Mouse (Mus musculus): Measurements from ENCODE around the gene Rmnd1. TPM values are rescaled to one million over a fixed set of nuclear protein-coding genes. Genes with fewer than 3 reads are reported as not detected.

The Rmnd1 gene
- polyA plus RNA-seq (2014; fragmentation: Nextera tagmentation; extraction: Ambion mirVana): 47.0 and 55.8 TPM in 2 replicates

- H3K36me3 ChIP-seq (ENCODE audit: control insufficient read depth, insufficient read depth, low read length): 0 out of 2 replicates have a peak, but pooled peaks cover 10% of the 10 kb centered on the region
- peak; percentile 95 for ATAC-seq
Observed at GRCm38 (mm10) chr10:4432123-4432931, at the start of gene Rmnd1, which contains the start of gene Armt1. Rmnd1 (minus strand) TSS chr10:4432388. Armt1 (plus strand) TSS chr10:4432467.

GRCm38 (mm10) chr10:4481695-4482094, 49.5 kb upstream of the Rmnd1 start:
- WGBS: 88% methylated on average over 8 of the region's 8 CpGs
- Histone ChIP-seq H3K4me3 (ENCODE audit: low read depth, low read length) (no peak overlapping the region), H3K36me3 (ENCODE audit: control insufficient read depth, insufficient read depth, low read length) (no peaks in the 10 kb centered on the region), H3K9ac (ENCODE audit: low read length) (no peak overlapping the region), H3K27me3 (replicated peaks; ENCODE audit: control insufficient read depth, insufficient read depth, low read length) (no peaks in the 10 kb centered on the region), H3K4me2 (ENCODE audit: low read length) (no peak overlapping the region), H3K9me3 (replicated peaks; ENCODE audit: control insufficient read depth, low read length) (no peaks in the 10 kb centered on the region), H3K27ac (ENCODE audit: low read depth, low read length) (no peak overlapping the region), H3K4me1 (ENCODE audit: control insufficient read depth, insufficient read depth, low read length) (no peaks in the 10 kb centered on the region)
- ATAC-seq (no peak), DNase-seq (ENCODE audit: low spot score) (no peak)

More at GRCm38 (mm10) chr10:4432123-4432931, at the start of gene Rmnd1, which contains the start of gene Armt1:
- DNase-seq (ENCODE audit: low spot score): peak; percentile 97
- H3K4me3 ChIP-seq (ENCODE audit: low read depth, low read length): peak within 1 kb of the TSS; percentile 65
- peak within 1 kb of the TSS; percentile 66 for H3K4me2 ChIP-seq (ENCODE audit: low read length)
- H3K9me3 ChIP-seq (replicated peaks; ENCODE audit: control insufficient read depth, low read length): no peaks in the 10 kb centered on the region
- H3K27me3 ChIP-seq (replicated peaks; ENCODE audit: control insufficient read depth, insufficient read depth, low read length): no peaks in the 10 kb centered on the region
- WGBS: under 1% methylated on average over 70 of the region's 75 CpGs
- peak within 1 kb of the TSS; percentile 80 for H3K9ac ChIP-seq (ENCODE audit: low read length)
- H3K27ac ChIP-seq (ENCODE audit: low read depth, low read length): peak within 1 kb of the TSS; percentile 77
- H3K4me1 ChIP-seq (ENCODE audit: control insufficient read depth, insufficient read depth, low read length): peaks cover 13% of the 10 kb centered on the region

- 83% methylated on average over 3 of the region's 3 CpGs for whole genome bisulfite sequencing
- Histone ChIP-seq H3K27ac (ENCODE audit: low read depth, low read length) (no peak overlapping the region), H3K36me3 (ENCODE audit: control insufficient read depth, insufficient read depth, low read length) (no peaks in the 10 kb centered on the region), H3K9me3 (replicated peaks; ENCODE audit: control insufficient read depth, low read length) (no peaks in the 10 kb centered on the region), H3K4me3 (ENCODE audit: low read depth, low read length) (no peak overlapping the region), H3K4me1 (ENCODE audit: control insufficient read depth, insufficient read depth, low read length) (no peaks in the 10 kb centered on the region), H3K27me3 (replicated peaks; ENCODE audit: control insufficient read depth, insufficient read depth, low read length) (no peaks in the 10 kb centered on the region), H3K4me2 (ENCODE audit: low read length) (no peak overlapping the region), H3K9ac (ENCODE audit: low read length) (no peak overlapping the region)
- no peak for DNase-seq (ENCODE audit: low spot score)
- ATAC-seq: no peak
Observed at GRCm38 (mm10) chr10:4480929-4481328, 48.7 kb upstream of the Rmnd1 start.

- H3K9ac ChIP-seq (ENCODE audit: low read length): no peak overlapping the region
- 93% methylated on average over 5 of the region's 5 CpGs for WGBS
- no peak overlapping the region for H3K4me2 ChIP-seq (ENCODE audit: low read length)
- no peak overlapping the region for H3K27ac ChIP-seq (ENCODE audit: low read depth, low read length)
- H3K27me3 ChIP-seq (replicated peaks; ENCODE audit: control insufficient read depth, insufficient read depth, low read length): no peaks in the 10 kb centered on the region
- no peaks in the 10 kb centered on the region for H3K36me3 ChIP-seq (ENCODE audit: control insufficient read depth, insufficient read depth, low read length)
- DNase-seq (ENCODE audit: low spot score): no peak
- no peak overlapping the region for H3K4me3 ChIP-seq (ENCODE audit: low read depth, low read length)
- no peak for ATAC-seq
- no peaks in the 10 kb centered on the region for H3K9me3 ChIP-seq (replicated peaks; ENCODE audit: control insufficient read depth, low read length)
- H3K4me1 ChIP-seq (ENCODE audit: control insufficient read depth, insufficient read depth, low read length): no peaks in the 10 kb centered on the region
Observed at GRCm38 (mm10) chr10:4476604-4477003, 44.4 kb upstream of the Rmnd1 start.

GRCm38 (mm10) chr10:4475431-4475830, 43.2 kb upstream of the Rmnd1 start:
- WGBS: 69% methylated on average over 3 of the region's 3 CpGs

GRCm38 (mm10) chr10:4473591-4473993, 41.4 kb upstream of the Rmnd1 start:
- WGBS: 94% methylated on average over 11 of the region's 11 CpGs
- Histone ChIP-seq H3K9ac (ENCODE audit: low read length) (no peak overlapping the region), H3K36me3 (ENCODE audit: control insufficient read depth, insufficient read depth, low read length) (no peaks in the 10 kb centered on the region), H3K9me3 (replicated peaks; ENCODE audit: control insufficient read depth, low read length) (no peaks in the 10 kb centered on the region), H3K4me3 (ENCODE audit: low read depth, low read length) (no peak overlapping the region), H3K4me2 (ENCODE audit: low read length) (no peak overlapping the region), H3K27ac (ENCODE audit: low read depth, low read length) (no peak overlapping the region), H3K4me1 (ENCODE audit: control insufficient read depth, insufficient read depth, low read length) (no peaks in the 10 kb centered on the region), H3K27me3 (replicated peaks; ENCODE audit: control insufficient read depth, insufficient read depth, low read length) (no peaks in the 10 kb centered on the region)
- DNase-seq (ENCODE audit: low spot score): no peak
- ATAC-seq: no peak

More at GRCm38 (mm10) chr10:4475431-4475830, 43.2 kb upstream of the Rmnd1 start:
- no peaks in the 10 kb centered on the region for H3K27me3 ChIP-seq (replicated peaks; ENCODE audit: control insufficient read depth, insufficient read depth, low read length)
- H3K9ac ChIP-seq (ENCODE audit: low read length): no peak overlapping the region
- H3K4me3 ChIP-seq (ENCODE audit: low read depth, low read length): no peak overlapping the region
- H3K4me2 ChIP-seq (ENCODE audit: low read length): no peak overlapping the region
- H3K4me1 ChIP-seq (ENCODE audit: control insufficient read depth, insufficient read depth, low read length): no peaks in the 10 kb centered on the region
- H3K27ac ChIP-seq (ENCODE audit: low read depth, low read length): no peak overlapping the region
- H3K36me3 ChIP-seq (ENCODE audit: control insufficient read depth, insufficient read depth, low read length): no peaks in the 10 kb centered on the region
- ATAC-seq: no peak
- DNase-seq (ENCODE audit: low spot score): no peak
- H3K9me3 ChIP-seq (replicated peaks; ENCODE audit: control insufficient read depth, low read length): no peaks in the 10 kb centered on the region

GRCm38 (mm10) chr10:4469406-4469805, 37.2 kb upstream of the Rmnd1 start:
- H3K4me3 ChIP-seq (ENCODE audit: low read depth, low read length): no peak overlapping the region
- no peak for DNase-seq (ENCODE audit: low spot score)
- WGBS: 84% methylated on average over 3 of the region's 3 CpGs
- H3K9me3 ChIP-seq (replicated peaks; ENCODE audit: control insufficient read depth, low read length): no peaks in the 10 kb centered on the region
- no peaks in the 10 kb centered on the region for H3K27me3 ChIP-seq (replicated peaks; ENCODE audit: control insufficient read depth, insufficient read depth, low read length)
- no peaks in the 10 kb centered on the region for H3K36me3 ChIP-seq (ENCODE audit: control insufficient read depth, insufficient read depth, low read length)
- ATAC-seq: no peak
- no peak overlapping the region for H3K27ac ChIP-seq (ENCODE audit: low read depth, low read length)
- H3K9ac ChIP-seq (ENCODE audit: low read length): no peak overlapping the region
- no peak overlapping the region for H3K4me2 ChIP-seq (ENCODE audit: low read length)
- no peaks in the 10 kb centered on the region for H3K4me1 ChIP-seq (ENCODE audit: control insufficient read depth, insufficient read depth, low read length)

GRCm38 (mm10) chr10:4465799-4466198, 33.6 kb upstream of the Rmnd1 start:
- H3K4me1 ChIP-seq (ENCODE audit: control insufficient read depth, insufficient read depth, low read length): no peaks in the 10 kb centered on the region
- H3K27ac ChIP-seq (ENCODE audit: low read depth, low read length): no peak overlapping the region
- H3K9ac ChIP-seq (ENCODE audit: low read length): no peak overlapping the region
- H3K4me3 ChIP-seq (ENCODE audit: low read depth, low read length): no peak overlapping the region
- H3K4me2 ChIP-seq (ENCODE audit: low read length): no peak overlapping the region
- no peaks in the 10 kb centered on the region for H3K27me3 ChIP-seq (replicated peaks; ENCODE audit: control insufficient read depth, insufficient read depth, low read length)
- ATAC-seq: no peak
- no peaks in the 10 kb centered on the region for H3K9me3 ChIP-seq (replicated peaks; ENCODE audit: control insufficient read depth, low read length)
- H3K36me3 ChIP-seq (ENCODE audit: control insufficient read depth, insufficient read depth, low read length): no peaks in the 10 kb centered on the region
- WGBS: 81% methylated on average over 7 of the region's 7 CpGs
- no peak for DNase-seq (ENCODE audit: low spot score)

GRCm38 (mm10) chr10:4460201-4460600, 28.0 kb upstream of the Rmnd1 start:
- Histone ChIP-seq H3K27me3 (replicated peaks; ENCODE audit: control insufficient read depth, insufficient read depth, low read length) (no peaks in the 10 kb centered on the region), H3K9me3 (replicated peaks; ENCODE audit: control insufficient read depth, low read length) (no peaks in the 10 kb centered on the region), H3K36me3 (ENCODE audit: control insufficient read depth, insufficient read depth, low read length) (peaks cover 10% of the 10 kb centered on the region), H3K27ac (ENCODE audit: low read depth, low read length) (no peak overlapping the region), H3K9ac (ENCODE audit: low read length) (no peak overlapping the region), H3K4me3 (ENCODE audit: low read depth, low read length) (no peak overlapping the region), H3K4me2 (ENCODE audit: low read length) (no peak overlapping the region), H3K4me1 (ENCODE audit: control insufficient read depth, insufficient read depth, low read length) (no peaks in the 10 kb centered on the region)
- WGBS: 94% methylated on average over 2 of the region's 2 CpGs
- DNase-seq (ENCODE audit: low spot score): no peak
- no peak for ATAC-seq
